Mouse (Mus musculus) T-helper 2 cell (primary cell): ENCODE measurements around the gene Dlx5.

ENCODE experiments used
- in situ Hi-C: fragments of 300-600 bp; cut with MboI, MseI; formaldehyde crosslinking; loops from one replicate; pipeline ENCODE4 v1.15.1; 2025; ENCODE audit warnings: high pct_unique_total_duplicates

The Dlx5 gene

DNA sequence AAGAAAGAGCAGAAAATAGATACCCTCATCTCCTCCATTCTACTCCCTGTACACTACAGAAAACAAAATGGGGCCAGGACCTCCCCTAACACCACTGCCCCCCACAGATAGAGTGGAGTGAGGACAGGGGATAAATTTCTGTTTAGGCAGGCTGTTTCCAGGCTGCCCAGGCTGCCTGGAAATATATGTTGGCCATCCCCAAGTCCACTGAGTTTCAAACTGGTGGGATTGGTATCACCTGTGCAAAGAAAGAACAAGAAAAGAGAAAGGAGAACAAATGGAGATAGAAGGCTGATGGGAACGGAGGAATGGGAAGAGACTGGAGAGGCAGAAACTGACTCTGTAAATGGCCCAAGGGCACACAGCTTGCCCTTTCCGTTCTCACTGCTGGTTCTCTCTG lies 5.7 kb downstream of the Dlx5 start:
- in situ Hi-C loops: no loop called here

DNA sequence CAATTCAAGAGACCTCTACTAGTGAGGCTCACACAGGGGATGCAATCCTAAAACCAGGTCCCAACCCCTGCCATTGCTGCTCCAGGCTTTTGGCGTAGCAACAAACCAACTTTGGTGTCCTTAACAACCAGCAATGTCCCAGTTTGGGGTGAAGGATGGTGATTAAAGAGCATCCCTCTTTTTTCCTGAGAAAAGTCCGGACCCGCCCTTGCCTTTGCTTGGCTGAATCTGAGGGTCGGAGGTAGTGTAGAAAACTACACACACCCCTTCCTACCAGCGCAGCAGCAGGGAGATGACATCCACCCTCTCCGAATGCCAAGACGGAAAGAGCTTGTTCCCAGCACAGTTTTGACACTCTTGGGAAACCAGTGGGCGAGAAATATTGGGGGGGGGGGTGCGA lies 6.2 kb downstream of the Dlx5 start:
- in situ Hi-C loops: no loop called here

DNA sequence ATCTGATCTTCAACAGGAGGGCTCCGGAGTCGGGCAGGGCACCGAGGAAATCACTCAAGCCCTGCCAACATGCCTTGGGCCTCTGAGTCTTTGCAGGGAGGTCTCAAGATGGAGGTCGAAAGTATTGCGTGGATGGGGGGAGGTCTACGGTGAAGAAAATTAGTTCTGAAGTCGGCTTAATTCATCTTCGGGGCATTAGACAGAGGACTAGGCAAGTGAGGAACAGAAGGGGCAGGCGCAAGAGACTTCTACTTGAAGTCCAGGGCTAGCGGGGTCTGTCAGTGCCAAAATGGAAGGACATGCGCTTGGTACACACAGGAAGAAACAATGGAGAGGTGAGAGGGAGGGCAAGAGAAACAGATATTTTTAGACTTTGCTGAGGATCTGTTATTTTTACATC lies 6.7 kb downstream of the Dlx5 start:
- in situ Hi-C loops: no loop called here

DNA sequence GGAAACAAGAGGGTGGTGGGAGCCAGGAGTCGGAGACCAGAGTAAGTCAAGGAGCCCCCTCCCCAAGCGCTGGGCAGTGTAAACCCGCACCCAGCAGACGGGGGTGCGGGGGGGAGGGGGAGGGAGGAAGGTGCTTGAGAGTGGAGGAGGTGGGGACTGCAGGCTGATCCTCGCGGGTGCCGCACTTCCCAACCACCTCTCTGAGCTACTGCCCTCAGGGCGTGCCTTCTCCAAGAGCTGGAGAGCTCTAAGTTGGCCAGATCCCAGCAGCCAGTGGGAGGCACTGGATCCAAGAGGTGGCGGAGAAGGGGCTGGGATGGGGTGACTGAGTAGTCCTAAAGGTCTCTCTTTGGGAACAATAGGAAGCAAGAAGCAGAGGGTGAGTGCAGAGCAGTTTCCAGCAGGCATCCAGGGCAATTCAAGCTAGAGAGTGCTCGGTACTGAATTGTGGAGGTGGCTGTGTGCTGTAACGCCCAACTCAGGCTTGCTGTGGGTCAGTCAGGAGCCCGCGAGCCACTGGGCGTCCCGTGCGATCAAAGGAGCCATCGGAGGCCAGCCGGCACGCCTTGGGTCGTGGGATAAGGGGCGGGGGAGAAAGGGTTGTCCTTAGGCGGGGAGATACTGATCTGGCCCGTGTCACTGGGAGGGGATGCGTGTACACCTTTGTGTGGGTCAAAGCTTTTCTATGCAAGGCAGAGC lies 7.7 kb downstream of the Dlx5 start:
- in situ Hi-C loops: no loop called here

DNA sequence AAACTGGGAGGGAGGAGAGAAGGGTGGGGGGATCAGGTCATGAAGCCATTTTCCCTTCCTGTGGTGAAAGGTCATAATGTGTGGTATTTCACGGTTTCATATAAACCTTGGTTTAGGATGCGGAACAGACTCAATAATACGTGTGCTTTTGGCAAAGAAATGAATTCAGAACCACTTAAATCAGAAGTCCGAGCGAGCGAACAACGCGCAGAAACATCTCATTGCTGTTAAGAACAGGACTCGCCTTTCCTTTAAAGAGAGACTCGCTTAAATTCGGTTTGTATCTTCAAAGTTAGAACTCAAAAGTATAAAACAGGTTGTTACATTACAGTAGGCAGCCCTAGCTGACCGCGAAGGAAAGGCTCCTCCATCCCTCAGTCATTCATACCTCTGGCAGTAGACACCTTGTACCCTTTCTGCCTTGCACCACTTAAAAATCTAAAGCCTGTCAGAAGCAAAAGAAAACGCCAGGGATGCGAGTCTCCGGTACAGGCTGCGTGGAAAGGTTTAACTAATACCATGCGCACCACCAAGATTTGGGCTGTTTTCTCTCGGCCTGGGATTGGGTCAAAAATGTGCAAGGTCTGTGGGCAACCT lies 8.3 kb downstream of the Dlx5 start:
- in situ Hi-C loops: no loop called here

DNA sequence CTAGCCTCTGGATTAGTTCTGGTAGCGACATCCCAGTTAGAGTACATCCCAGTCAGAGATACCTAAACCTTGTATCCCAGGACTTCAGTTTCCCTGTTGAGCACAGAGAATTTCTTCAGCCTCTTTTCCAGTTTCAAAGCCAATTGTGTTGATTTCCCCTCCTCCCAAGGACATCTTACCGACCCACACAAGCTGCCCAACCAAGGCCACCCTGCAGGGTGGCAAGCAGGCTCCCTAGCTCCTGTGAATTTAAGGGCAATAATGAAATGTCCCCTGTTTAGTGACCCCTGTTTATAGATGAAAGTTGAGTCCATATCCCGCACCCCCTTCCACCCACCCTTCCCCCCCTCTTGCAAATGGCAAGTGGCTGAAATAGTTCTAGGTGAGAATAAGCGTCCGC lies 9.0 kb downstream of the Dlx5 start:
- in situ Hi-C loops: no loop called here

DNA sequence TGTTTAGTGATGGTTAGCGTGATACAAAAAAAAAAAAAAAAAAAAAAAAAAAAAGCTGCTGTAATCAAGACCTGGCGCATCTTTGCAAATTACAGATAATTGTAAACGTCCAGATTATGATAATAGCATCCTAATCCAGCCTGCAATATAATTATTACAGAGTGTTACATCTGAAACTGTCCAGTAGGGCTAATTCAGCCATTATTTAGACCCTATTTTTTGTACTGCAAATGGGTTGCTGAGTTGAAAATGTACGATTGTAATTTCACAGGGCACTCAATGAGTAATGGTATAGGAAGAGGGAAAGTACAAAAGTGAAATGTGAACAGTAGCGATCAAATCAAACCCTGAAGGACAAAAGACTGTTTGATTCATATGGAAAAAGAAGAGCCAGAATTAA lies 10.2 kb downstream of the Dlx5 start:
- in situ Hi-C loops: no loop called here

DNA sequence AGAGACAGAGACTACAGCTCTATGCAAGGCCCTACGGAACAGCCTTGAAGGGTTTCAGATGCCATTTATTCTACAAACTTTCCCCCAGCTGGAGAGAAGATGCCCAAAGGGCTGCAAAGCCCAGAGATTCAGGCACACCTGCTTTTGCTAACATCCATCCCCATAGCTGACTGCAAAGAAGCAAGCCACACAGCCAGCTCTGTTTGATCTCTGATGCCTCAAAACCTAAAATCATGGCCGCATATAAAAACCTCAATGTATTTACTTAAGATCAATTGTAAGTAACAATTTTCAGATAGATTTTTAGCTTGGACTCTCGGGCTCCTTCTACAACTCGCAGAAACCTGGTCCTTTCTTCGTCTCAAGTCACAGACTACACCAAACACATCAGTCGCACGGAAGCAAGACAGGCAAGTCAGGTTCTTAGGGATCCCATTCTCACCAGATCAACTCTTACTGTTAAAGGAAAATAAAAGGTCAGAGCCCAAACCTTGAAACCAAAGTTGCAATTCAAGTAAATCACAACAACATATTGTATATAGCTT lies 10.9 kb downstream of the Dlx5 start:
- in situ Hi-C loops: no loop called here

DNA sequence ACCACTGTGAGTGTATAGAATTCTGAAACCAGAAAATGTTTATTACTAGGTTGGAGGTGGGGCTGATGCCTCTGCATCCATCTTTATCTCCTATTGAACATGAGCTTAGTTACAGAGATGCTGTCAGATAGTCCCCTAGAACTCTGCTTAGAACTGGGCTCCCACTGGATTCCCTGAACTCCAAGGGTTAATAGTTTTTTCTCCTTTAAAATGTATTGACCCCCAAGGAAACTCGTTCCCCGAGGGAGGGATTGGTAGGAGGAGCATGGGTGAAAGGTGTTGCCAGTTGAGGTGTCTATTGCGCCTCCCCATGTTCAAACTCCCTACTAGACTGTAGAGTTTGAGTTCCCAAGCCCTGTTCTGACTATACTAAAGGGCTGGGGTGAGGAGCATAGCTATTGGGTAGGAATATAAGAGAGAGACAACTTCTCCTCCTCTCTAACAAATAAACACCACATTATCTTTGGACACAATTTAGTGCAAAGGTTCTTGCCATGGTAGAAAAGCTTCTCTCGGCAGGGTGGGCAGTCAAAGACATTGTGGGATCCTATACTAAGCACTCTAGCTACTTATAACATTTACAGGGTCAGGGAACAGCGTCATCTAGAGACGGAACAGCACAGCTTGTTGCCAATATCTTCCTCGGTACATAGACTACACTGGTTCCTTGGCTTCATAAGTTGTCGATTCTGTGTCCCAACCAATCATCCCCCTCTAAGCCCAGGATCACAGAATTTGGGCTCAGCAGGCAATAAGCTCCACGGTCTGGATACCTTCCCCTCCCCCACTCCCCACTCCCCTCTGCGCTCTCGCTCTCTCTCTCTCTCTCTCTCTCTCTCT lies 11.7 kb downstream of the Dlx5 start:
- in situ Hi-C loops: no loop called here

DNA sequence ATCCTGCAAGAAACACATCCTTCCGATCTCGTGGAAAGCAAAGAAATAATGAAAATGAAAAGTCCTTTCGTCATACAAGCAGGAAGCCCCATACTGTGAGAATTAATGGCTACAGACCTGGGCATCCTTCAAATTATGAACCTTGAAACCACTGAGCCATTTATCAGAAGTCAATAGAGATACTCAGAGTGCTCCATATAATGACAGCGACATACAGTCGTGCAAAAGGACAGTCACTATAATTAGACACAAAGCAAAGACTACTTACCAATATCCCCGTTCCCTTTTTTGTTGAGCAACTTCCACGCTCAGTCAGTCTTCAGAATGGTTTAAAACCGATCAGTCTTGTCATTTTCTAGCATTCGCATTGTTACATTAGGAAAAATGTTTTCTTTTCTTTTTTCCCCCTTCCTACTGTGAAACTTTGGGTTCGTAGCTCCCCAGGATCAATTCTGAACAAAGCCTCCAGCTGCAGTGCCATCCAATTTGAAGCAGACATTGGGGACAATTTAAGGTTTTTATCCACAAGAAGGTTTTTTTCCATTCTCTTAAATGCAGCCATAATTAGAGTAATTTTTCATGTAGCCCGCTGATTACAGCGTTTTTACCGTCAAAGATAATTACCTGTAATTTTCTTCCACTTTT lies 12.7 kb downstream of the Dlx5 start:
- in situ Hi-C loops: no loop called here

DNA sequence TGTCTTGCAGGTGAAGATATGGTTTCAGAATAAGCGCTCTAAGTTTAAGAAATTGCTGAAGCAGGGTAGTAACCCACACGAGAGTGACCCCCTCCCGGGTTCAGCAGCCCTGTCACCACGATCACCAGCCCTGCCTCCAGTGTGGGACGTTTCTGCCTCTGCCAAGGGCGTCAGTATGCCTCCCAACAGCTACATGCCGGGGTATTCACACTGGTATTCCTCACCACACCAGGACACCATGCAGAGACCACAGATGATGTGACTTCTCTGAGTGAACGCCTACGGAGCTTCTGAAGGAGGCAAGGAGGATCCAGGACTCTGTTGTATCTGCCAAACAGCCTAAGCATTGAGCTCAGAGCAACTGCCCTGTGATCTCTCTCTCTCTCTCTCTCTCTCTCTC lies 14.9 kb downstream of the Dlx5 start:
- in situ Hi-C loops: no loop called here

DNA sequence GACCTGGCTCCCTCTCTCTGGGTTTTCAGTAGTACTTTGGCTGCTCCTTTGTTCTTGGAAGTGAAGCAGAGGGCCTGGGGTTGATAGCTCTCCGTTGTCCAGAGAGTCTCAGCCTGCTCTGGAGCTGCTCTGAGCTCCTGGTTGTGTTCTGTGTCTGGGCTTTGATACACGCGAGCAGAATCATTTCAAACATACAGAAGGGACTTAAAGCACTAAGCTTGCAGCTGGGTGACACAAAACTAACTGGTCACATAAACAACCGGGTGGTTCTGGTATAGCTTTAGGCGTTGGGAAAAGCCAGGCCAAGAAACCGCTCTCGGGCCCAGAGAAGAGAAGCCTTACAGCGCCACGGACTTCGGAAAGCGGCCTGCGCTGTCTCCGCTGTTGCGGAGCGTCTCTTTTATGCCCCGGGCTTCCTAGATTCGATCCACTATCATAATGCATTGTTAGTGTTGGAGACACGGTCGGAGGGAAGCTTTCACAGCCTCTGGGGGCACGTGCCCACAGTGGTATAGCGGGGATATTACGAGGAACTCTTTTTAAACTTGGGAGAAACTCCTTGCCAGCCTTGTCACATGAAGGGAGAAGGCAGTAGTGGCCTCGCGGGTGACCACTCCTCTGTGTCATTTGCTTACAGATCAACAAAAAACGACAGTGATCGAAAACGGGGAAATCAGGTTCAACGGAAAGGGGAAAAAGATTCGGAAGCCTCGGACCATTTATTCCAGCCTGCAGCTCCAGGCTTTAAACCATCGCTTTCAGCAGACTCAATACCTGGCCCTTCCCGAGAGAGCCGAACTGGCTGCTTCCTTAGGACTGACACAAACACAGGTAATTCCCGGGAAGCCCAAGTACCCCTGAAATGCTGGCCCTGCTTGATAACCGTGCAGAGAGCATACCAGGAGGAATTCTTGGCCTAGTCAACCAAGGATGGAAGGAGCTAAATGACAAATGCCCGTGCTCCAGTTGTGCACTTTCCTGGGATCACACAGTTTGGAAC lies 17.1 kb downstream of the Dlx5 start:
- in situ Hi-C loops: no loop called here

DNA sequence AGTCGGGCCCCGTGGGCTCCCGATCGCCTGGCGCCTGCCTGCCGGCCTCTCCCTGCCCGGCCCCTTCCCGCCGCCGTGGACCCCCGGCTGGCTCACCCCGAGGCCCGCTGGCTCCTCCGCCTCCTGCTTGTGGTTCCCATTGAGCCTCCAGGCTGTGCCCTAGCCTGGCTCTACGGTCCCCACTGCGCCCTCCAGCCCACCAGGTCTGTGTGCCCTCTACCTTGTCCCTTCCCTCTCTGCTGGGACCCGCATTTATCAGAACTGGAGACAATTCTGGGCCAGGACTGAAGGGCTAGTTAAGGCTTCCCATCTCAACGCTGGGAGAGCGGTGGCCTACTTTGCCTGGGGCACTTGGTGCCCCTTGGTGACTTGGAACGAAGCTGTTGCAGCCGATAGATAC lies 17.9 kb downstream of the Dlx5 start:
- in situ Hi-C loops: no loop called here

DNA sequence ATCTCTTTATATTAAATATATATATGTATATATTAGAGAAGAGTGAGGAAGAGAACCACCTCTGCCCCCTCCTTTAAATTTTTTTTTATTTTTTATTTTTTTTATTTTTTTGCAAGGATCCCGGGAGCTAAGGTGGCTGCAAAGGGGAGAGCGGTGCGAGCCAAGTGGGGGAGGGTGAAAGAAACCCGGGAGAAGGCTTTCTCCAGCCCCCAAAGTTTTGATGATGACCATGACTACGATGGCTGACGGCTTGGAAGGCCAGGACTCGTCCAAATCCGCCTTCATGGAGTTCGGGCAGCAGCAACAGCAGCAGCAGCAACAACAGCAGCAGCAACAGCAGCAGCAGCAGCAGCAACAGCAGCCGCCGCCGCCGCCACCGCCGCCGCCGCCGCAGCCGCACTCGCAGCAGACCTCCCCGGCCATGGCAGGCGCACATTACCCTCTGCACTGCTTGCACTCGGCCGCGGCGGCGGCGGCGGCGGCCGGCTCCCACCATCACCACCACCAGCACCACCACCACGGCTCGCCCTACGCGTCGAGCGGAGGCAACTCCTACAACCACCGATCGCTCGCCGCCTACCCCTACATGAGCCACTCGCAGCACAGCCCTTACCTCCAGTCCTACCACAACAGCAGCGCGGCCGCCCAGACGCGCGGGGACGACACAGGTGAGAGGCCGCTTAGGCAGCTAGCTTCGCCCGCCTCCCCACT lies 18.6 kb downstream of the Dlx5 start, which contains the start of gene Dlx6:
Dlx6 (plus strand) TSS at position 175 of the 711 bp plus-strand sequence.
- in situ Hi-C loops: no loop called here

DNA sequence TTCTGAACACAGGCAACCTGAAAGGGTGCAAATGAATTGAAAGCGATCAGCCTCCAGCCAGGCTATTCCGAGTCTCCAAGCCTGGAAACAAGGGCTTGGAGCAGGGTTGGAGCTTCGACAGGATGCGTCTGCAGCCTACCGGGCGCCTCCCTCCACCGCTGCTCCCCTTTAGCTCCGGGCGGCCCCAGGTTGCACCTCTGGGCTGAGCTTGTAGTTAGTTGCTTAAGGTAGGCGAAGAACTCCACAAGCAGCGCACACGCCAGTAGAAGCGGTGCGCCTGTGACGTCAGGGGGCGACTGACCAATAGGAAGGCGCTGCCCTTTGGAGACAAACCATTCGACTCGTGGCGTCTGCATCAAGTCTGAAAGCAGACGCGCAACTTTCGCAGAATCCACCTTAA lies 19.3 kb downstream of the Dlx5 start:
- in situ Hi-C loops: no loop called here

DNA sequence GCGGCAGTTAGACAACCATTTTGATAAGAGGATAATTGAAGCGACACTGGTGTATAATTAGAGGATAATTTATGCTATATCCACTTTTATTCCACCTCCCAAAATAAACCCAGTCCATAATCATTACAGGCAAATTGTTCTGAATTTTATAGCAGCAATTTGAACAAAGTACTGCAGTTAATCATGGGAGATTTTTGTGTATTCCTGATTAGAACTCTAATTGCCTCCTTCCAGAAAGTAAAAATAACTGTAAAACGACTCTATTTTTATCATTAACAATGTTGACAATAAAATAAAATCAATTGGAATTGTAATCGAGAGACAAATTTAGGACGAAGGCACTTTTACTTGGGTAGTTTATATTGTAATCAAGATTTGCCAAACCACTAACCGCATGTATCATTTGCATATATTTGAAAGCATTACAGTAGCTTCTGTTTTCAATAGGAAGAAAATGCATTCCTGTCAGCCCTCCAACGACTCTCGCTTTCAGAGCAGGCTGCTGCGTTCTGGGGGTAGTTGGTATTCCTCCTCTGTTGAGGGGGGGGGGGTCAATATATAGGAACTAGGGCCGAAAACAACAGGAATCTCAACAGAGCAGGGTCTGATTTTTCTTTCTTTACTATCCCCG lies 20.0 kb downstream of the Dlx5 start:
- in situ Hi-C loops: no loop called here

DNA sequence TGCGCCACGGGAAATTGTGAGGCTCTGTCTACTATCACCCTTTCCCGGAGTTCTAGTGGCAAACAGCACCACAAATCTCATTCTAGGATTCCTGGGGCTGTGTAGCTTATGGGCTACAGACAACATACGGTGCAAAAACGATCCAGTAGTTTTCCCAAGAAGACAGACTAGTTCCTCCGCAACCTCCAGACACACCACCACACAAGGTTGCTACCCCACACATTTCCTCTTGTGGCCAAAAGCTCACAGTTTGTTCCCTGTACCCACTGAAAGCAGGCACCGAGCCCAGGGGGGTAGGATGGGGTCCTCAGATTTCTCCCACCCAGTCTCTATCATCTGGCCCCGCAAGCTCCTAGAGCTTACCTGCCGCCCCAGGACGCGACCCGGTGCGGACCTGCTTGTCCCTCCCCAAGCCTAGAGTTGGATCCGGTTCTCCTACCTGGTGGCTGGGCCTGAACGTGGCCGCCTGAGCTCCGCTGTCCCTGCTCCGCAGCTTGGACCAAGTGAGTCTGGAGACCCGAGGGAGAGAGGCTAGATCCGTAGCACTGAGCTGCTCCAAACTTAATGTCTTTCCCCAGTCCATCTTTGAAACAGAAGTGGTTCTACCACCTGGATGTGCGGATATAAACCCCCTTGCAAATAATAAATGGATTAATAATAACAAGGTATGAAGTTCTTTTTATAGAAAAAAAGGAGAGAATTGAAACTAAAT lies 20.6 kb downstream of the Dlx5 start:
- in situ Hi-C loops: no loop called here

DNA sequence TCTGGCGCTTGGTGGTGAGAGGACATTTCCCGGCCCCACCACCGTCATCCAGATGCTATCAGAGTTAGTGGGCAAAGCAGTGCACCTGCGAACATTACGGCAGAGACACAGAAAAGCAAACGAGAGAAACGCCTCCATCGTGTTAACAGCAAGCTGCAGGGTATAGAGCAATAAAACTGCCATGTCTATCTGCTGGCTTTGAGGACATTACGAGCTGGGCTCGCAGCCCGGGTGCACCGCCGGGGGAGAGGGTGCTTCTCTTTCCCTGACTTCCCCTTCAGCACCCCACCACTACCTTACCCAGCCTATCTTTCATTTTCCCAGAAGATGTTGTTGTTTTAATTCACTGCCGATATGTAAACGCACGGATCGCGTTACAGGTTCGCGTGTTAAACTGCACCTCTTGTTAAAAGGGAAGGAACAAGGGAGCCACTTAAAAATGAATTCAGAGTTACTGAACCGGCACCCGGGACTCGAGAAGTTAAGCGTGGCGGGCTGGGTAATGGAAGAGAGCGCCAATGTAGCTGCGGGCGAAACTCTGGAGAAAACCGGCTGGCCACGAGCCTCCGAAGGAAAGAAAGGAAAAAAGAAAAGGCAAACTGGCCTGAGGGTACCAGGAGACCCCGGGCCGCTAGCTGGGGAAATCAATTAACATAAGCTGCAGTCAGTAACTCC lies 21.3 kb downstream of the Dlx5 start:
- in situ Hi-C loops: no loop called here
